Mouse (Mus musculus): ENCODE results near the gene Klk11. TPM values are rescaled to one million over a fixed set of nuclear protein-coding genes. Genes with fewer than 3 reads are reported as not detected.

Klk11 gene
- total RNA-seq, 2 experiments from 2014 or later, result not detected

DNA sequence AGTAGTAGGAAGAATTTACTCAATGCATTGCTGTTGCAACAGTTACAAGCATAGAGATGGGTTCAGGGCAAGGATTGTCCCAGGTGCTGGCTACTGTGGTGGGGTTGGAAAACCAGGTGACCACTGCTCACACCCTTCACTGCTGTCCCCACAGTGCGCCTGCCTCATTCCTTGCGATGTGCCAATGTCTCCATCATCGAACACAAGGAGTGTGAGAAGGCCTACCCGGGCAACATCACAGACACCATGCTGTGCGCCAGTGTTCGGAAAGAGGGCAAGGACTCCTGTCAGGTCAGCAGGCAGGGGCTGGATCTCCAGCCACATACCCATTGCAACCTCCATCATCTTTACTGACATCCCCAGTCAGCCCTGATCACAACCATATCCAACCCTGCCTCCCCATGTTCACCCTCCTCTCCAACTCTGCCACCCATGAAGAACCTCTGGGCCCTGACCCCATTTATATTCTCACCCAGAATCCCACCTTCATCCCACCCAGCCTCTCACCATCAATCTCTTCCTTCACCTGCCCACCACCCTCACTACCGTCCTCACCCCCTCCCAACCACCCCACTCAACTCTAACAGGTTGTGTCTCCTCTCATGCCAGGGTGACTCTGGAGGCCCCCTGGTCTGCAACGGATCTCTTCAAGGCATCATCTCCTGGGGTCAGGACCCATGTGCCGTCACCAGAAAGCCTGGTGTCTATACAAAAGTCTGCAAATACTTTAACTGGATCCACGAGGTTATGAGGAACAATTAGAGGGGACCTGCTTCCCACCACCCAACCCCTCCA is 4.0 kb downstream of the Klk11 start:
- no peak for TF ChIP-seq CTCF (IDR thresholded peaks at IDR 0.05)
- intact Hi-C loops (cut with DNase I), result no loop called here
- Histone ChIP-seq H3K4me3 (no peak overlapping the region), H3K27ac (no peak overlapping the region)
- peak in 1 of 2 experiments; percentile 3 for DNase-seq (ENCODE audit: extremely low spot score in 1 of 2, low spot score in 2 of 2)

DNA sequence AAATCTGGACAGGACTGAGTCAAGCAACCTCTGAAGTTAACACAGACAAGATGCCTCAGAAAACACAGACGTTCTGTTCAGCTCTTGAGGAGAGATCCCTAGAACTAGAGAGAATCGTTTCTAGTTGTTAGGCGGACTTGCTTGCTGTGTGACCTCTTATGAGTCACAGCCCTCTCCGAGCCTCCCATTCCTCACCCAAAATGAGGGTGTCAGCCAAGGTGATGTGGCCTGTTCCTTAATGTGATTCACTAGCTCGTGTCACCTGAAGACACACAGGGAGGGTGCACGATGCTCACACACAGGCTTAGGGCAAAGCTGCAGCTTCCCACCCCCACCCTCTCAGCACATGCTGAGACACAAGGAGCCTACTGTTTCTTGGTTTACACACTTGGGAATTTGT is 5.8 kb downstream of the Klk11 start:
- H3K27ac ChIP-seq, result no peak overlapping the region
- intact Hi-C loops (cut with DNase I), result loop anchor here (5.0 kb wide), 1 partner anchor 98 kb away; no protein-coding TSS in a partner anchor

DNA sequence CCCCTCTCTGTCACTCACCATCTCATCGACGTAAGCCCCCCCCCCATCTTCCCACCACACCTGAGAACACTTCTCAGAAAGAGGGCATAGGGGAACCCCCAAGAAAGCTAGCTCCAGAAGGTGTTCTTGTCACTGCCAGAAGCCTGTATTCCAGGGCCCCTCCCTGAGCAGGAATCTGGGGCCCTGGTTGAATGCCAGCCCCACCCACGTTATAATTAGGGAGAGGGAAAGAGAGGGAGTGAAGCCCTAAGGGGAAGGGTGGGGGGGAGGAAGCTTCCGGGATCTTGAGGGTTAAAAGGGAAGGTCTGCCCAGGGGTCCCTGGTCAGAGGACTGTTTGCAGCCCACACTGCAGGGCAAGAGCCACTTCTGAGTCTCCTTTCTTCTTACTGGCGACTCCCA is 6.3 kb downstream of the Klk11 start, which contains the start of gene Klk10:
TSS of gene Klk10 (plus strand) at position 290 of the 400 bp plus-strand sequence.
- TF ChIP-seq CTCF (IDR thresholded peaks at IDR 0.05), result no peak
- intact Hi-C loops (cut with DNase I), result loop anchor here (5.0 kb wide), 1 partner anchor 98 kb away; no protein-coding TSS in a partner anchor
- no peak for DNase-seq (ENCODE audit: extremely low spot score in 1 of 2, low spot score in 2 of 2)

More for the DNA sequence above, 5.8 kb downstream of the Klk11 start:
- DNase-seq (ENCODE audit: extremely low spot score in 1 of 2, low spot score in 2 of 2), result no peak
- H3K4me3 ChIP-seq, result no peak overlapping the region
- TF ChIP-seq CTCF (IDR thresholded peaks at IDR 0.05), result no peak

DNA sequence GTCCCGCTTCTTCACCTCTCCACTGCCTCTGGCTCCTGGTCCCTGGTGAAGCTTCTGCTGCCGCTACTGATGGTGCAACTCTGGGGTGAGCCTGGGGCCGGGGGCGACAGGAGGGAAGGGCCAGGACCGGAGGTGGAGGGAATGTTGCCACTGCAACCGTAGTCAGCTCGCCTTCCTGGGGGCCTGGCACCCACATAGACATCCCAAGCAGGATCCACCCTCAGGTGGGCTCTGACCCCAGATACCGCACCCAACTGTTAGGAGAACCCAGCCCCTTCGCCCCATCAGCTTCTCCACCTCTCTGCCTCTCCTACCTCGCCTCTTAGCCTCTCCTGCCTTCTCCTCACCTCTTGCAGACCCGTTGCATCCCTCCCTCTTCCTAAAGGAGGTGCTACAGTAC is 7.1 kb downstream of the Klk11 start:
- H3K27ac ChIP-seq, result no peak overlapping the region
- H3K4me3 ChIP-seq, result no peak overlapping the region
- TF ChIP-seq CTCF (IDR thresholded peaks at IDR 0.05), result no peak
- intact Hi-C loops (cut with DNase I), result loop anchor here (5.0 kb wide), 1 partner anchor 99 kb away; no protein-coding TSS in a partner anchor
- no peak for DNase-seq (ENCODE audit: extremely low spot score in 1 of 2, low spot score in 2 of 2)

More for the DNA sequence above, 6.3 kb downstream of the Klk11 start, which contains the start of gene Klk10:
- H3K27ac ChIP-seq, result no peak within 1 kb of the TSS
- H3K4me3 ChIP-seq, result no peak within 1 kb of the TSS

DNA sequence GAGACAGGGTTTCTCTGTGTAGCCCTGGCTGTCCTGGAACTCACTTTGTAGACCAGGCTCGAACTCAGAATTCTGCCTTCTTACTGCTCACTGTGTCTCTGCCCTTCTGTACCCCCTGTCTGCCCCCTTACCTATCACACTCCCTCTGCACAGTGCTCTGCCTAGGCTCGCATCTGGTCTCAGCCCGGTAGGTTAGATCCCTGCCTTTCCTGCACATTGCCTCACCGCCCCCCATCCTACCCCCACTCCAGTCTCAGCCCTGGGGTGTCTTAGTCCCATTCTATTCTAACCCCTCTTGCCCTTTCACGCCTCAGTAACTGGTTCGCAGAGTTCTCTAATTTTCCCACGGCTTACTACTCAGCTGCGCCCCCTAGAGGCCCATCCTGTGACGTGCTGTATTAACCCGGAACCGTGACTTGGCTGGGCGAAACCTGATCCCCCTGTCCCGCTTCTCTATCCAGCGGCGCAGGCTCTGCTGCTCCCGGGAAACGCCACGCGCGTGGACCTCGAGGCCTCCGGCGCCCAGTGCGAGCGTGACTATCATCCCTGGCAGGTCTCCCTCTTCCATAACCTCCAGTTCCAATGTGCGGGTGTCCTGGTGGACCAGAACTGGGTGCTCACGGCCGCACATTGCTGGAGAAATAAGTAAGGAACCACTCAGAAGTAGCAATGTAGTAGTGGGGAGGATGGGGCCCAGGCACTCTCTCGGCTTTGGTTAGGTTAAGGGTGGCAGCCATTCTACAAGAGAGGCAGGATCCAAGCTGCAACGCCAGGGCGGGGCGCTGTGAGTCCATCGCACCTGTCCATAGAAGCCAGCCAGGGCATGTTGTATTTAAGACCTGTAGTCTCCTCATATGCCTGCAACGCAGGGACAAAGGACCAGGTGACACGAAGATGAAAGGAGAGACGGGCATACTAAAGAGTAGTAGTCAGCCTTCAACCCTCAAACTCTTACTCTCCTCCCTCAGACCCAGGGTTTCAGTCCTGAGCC is 8.2 kb downstream of the Klk11 start:
- Histone ChIP-seq H3K27ac (no peak overlapping the region), H3K4me3 (no peak overlapping the region)
- peak; percentile 77 for TF ChIP-seq CTCF (IDR thresholded peaks at IDR 0.05)
- DNase-seq (ENCODE audit: extremely low spot score in 1 of 2, low spot score in 2 of 2), result peak; percentile 61 to 71
- intact Hi-C loops (cut with DNase I), result loop anchor here (5.0 kb wide), 1 partner anchor 100 kb away; no protein-coding TSS in a partner anchor

DNA sequence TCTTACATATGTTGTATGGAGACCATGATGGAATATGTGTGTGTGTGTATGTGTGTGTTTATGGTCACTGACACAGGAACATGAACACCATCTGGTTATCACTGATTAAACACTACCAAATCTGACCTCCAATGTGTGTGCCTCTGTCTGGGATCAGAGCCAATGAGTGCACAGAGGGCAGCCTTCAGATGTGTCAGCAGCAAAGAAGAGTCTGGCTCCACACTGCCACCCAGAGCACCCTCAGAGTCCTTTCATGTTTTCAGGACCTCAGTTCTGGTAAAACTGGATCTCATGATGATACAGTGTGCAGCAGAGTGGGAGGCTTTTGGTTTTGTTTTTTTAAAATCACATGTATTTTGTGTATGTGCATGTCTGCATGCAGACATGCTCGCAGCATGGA is 10.9 kb downstream of the Klk11 start:
- H3K27ac ChIP-seq, result no peak overlapping the region
- peak; percentile 21 for TF ChIP-seq CTCF (IDR thresholded peaks at IDR 0.05)
- intact Hi-C loops (cut with DNase I), result loop anchor here (5.0 kb wide), 1 partner anchor 107 kb away; no protein-coding TSS in a partner anchor
- DNase-seq (ENCODE audit: extremely low spot score in 1 of 2, low spot score in 2 of 2), result no peak
- H3K4me3 ChIP-seq, result no peak overlapping the region

DNA sequence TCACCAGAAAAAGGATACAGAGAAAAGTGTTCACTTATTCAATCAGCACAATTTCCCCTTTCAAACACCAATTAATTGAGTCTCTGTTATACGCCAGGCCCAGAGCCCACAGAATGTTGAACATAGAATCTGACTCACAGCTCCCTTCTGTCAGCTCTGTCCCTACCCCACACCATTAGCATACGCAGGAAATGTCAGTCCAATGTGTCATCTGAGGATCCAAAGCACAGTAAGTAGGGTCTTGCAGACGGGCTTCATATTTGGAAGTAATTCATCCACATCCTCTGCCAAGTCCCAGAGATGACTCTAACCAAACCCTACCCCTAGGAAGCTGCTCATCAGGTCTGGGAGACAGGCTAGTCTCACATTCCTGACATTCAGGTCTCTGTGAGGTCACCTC is 13.7 kb downstream of the Klk11 start:
- no peak overlapping the region for H3K4me3 ChIP-seq
- no peak overlapping the region for H3K27ac ChIP-seq
- intact Hi-C loops (cut with DNase I), result loop anchor here (5.0 kb wide), 1 partner anchor 104 kb away; no protein-coding TSS in a partner anchor
- no peak for DNase-seq (ENCODE audit: extremely low spot score in 1 of 2, low spot score in 2 of 2)
- no peak for TF ChIP-seq CTCF (IDR thresholded peaks at IDR 0.05)

DNA sequence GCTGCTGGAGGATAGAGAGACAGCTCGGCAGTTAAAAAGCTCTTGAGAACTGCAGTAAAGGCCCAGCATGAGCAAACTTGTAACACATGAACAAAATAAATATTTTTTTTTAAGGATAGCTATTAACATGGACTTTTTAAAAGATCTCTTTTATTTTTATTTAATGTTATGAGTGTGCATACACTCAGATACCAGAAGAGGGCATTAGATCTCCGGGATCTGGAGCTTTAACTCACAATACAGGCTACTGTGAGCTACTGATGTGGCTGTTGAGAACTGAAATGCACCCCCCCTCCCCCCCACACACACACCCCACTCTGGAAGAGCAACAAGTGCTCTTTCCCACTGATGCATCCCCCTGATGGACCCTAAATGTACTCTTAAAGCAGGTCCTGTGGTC is 14.9 kb downstream of the Klk11 start:
- Histone ChIP-seq H3K27ac (no peak overlapping the region), H3K4me3 (no peak overlapping the region)
- peak; percentile 49 for TF ChIP-seq CTCF (IDR thresholded peaks at IDR 0.05)
- intact Hi-C loops (cut with DNase I), result loop anchor here (5.0 kb wide), 1 partner anchor 103 kb away; no protein-coding TSS in a partner anchor
- DNase-seq (ENCODE audit: extremely low spot score in 1 of 2, low spot score in 2 of 2), result no peak

DNA sequence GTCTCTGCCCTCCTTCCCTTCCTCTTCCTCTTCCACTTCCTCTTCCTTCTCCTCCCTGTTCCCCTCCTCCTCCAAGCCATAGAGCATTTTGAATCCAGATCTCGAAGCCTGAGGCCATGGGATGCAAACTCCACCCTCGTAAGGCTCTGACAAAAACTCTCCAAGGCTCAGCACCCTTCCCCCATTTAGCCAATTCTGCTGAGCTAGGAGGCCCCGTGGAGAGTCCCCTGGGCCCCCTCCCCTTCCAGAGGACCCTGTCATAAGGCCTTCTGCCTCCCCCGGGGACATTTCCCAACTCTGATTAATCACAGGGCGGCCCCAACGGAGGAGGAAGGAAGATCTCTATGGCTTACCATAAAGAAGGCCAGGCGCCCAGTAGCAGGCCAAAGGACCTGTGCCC is 17.2 kb downstream of the Klk11 start, which contains the start of gene Klk9:
TSS of gene Klk9 (plus strand) at position 301 of the 400 bp plus-strand sequence.
- DNase-seq (ENCODE audit: extremely low spot score in 1 of 2, low spot score in 2 of 2), result no peak
- Histone ChIP-seq H3K4me3 (no peak within 1 kb of the TSS), H3K27ac (no peak within 1 kb of the TSS)
- intact Hi-C loops (cut with DNase I), result loop anchor here (5.0 kb wide), 1 partner anchor 81 kb away; no protein-coding TSS in a partner anchor
- TF ChIP-seq CTCF (IDR thresholded peaks at IDR 0.05), result no peak

DNA sequence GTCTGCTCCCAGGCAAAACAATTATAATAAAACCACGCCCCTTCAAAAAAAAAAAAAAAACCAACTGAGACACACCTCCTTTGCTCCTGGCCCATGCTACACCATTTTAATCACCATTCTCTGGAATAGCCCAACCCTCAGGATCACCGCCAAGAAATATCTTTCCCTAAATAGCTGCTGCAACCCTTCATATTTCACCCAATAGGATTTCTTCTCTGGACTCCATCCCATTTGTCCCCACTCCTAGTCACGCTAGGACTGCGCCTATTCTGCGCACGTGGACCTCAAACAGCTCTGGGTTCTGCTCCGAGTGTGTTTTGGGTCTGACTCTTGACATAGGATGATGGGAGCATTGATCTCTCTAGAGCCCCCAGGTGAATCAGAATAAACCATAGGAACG is 22.0 kb downstream of the Klk11 start:
- TF ChIP-seq CTCF (IDR thresholded peaks at IDR 0.05), result no peak
- no peak overlapping the region for H3K27ac ChIP-seq
- intact Hi-C loops (cut with DNase I), result no loop called here
- no peak for DNase-seq (ENCODE audit: extremely low spot score in 1 of 2, low spot score in 2 of 2)
- H3K4me3 ChIP-seq, result peak overlapping the region; percentile 56

DNA sequence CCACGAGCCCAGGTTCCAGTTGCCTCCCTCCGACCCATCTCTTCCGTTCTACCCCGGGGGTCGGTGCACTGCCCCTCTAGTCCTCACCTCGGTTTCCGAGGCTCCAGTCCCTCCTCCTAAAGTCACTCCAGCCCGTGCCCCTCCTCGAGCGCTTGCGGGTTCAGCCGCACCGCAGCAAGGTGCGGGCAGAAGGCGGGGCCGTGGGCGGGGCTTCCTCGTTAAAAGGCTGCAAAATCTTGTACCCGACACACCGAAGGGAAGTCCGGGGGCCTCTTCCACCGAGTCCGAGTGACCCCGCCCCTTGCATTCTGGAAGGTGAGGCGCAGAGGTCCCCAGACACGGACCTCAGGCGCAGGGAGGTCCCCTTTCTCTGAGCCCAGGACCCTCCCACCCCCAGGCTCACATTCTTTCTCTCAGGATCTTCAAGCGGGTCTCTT is 22.9 kb downstream of the Klk11 start, which contains the start of gene Klk8:
TSS of gene Klk8 (plus strand) at position 245 of the 437 bp plus-strand sequence.
- Histone ChIP-seq H3K4me3 (peak within 1 kb of the TSS; percentile 56), H3K27ac (no peak within 1 kb of the TSS)
- intact Hi-C loops (cut with DNase I), result no loop called here
- no peak for DNase-seq (ENCODE audit: extremely low spot score in 1 of 2, low spot score in 2 of 2)
- TF ChIP-seq CTCF (IDR thresholded peaks at IDR 0.05), result no peak

Measured in left cerebral cortex, adult 2 months (tissue).